Mouse (Mus musculus): ENCODE data around the gene Klhl40. TPM values are rescaled to one million over a fixed set of nuclear protein-coding genes. Genes with fewer than 3 reads are reported as not detected.

Gene Klhl40
- polyA plus RNA-seq, 1 experiment from 2014 or later, result 14.0 TPM

- H3K9me3 ChIP-seq, result no peaks in the 10 kb centered on the region
- WGBS, result under 1% methylated on average over 43 of the region's 43 CpGs
- H3K9ac ChIP-seq, result peak overlapping the region; percentile 87
Observed at GRCm38 (mm10) chr9:121760271-121761090, 16.9 kb upstream of the Klhl40 start.

DNA sequence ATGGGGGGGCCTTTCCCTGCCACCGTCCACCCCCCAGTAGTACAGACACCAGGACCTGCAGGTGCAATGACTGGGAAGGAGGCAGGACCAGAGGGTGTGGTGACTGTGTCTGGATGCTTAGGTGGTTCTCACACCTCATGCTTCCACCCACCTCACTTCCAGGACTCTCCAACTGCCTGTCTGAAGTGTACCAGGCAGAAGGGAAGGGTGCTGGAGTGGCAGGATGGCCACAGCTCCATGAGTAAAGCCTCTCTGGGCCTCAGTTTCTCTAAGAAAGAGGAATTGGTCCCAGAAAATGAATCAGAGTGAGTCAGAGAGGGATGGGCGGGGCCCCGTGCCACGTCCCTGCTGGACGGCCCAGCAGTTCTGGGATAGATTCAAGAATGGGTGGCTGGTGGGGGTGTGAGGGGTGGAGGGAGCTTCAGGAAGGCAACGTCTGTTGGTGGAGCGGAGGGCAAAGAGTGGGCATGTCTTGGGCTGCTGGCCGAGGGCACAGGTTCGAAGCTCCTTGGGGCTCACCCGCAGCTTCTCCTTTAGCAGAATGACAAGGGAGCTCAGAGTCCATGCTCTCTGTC, 16.2 kb upstream of the Klhl40 start:
- WGBS, result 55% methylated on average over 10 of the region's 10 CpGs
- Histone ChIP-seq H3K36me3 (peaks cover 49% of the 10 kb centered on the region), H3K4me2 (peak overlapping the region; percentile 85)

More at GRCm38 (mm10) chr9:121760271-121761090, 16.9 kb upstream of the Klhl40 start:
- Histone ChIP-seq H3K27ac (peak overlapping the region; percentile 95), H3K27me3 (no peaks in the 10 kb centered on the region), H3K36me3 (peaks cover 44% of the 10 kb centered on the region), H3K4me2 (peak overlapping the region; percentile 85), H3K4me3 (peak overlapping the region; percentile 71), H3K4me1 (peaks cover 72% of the 10 kb centered on the region)
- peak; percentile 68 for ATAC-seq (ENCODE audit: insufficient number of reproducible peaks, low FRiP score, low TSS enrichment, low read depth)

DNA sequence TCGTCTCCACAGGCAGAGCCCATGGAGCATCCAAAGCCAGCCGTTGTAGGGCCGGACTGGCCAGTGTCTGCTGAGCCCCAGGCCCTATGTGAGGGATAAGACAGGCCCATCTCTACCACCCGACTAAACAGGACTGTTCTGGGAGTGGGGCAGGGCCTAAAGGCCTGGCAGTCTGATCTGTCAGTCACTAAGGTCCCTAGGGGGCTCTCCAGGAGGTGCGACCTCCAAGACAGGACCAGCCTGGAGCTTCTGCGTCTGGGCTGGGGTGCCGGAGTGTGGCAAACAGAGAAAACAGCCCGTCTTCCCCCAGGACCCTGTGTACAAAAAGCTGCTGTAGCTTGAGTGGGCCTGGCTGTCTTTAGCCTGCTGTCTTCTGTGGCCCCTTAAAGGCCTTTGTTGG, 15.6 kb upstream of the Klhl40 start:
- H3K27me3 ChIP-seq, result no peaks in the 10 kb centered on the region
- H3K4me1 ChIP-seq, result peaks cover 75% of the 10 kb centered on the region
- 0 out of 2 replicates have a peak overlapping the region, but pooled peaks have one; percentile 85 for H3K4me2 ChIP-seq
- WGBS, result 68% methylated on average over 8 of the region's 8 CpGs
- peak overlapping the region; percentile 38; the same call in 1 of the 2 replicates for H3K27ac ChIP-seq
- H3K4me3 ChIP-seq, result peak overlapping the region; percentile 71; the same call in 1 of the 2 replicates
- no peak overlapping the region for H3K9ac ChIP-seq
- no peaks in the 10 kb centered on the region for H3K9me3 ChIP-seq
- peaks cover 53% of the 10 kb centered on the region for H3K36me3 ChIP-seq
- ATAC-seq (ENCODE audit: insufficient number of reproducible peaks, low FRiP score, low TSS enrichment, low read depth), result no peak

More for the DNA sequence above, 16.2 kb upstream of the Klhl40 start:
- Histone ChIP-seq H3K27me3 (no peaks in the 10 kb centered on the region), H3K4me1 (peaks cover 77% of the 10 kb centered on the region), H3K4me3 (peak overlapping the region; percentile 71), H3K9ac (peak overlapping the region; percentile 87), H3K9me3 (no peaks in the 10 kb centered on the region), H3K27ac (peak overlapping the region; percentile 95)
- no peak for ATAC-seq (ENCODE audit: insufficient number of reproducible peaks, low FRiP score, low TSS enrichment, low read depth)

- Histone ChIP-seq H3K4me1 (peaks cover 71% of the 10 kb centered on the region), H3K36me3 (peaks cover 56% of the 10 kb centered on the region), H3K9ac (no peak overlapping the region), H3K4me2 (no peak overlapping the region), H3K9me3 (no peaks in the 10 kb centered on the region), H3K4me3 (no peak overlapping the region), H3K27ac (no peak overlapping the region; the same call in 1 of the 2 replicates), H3K27me3 (no peaks in the 10 kb centered on the region)
- WGBS, result 84% methylated on average over 10 of the region's 10 CpGs
- ATAC-seq (ENCODE audit: insufficient number of reproducible peaks, low FRiP score, low TSS enrichment, low read depth), result no peak
Observed at GRCm38 (mm10) chr9:121762248-121762647, 15.2 kb upstream of the Klhl40 start.

- Histone ChIP-seq H3K4me1 (peaks cover 69% of the 10 kb centered on the region), H3K4me2 (no peak overlapping the region), H3K27ac (no peak overlapping the region), H3K27me3 (no peaks in the 10 kb centered on the region), H3K36me3 (peaks cover 61% of the 10 kb centered on the region), H3K9ac (no peak overlapping the region), H3K4me3 (no peak overlapping the region), H3K9me3 (no peaks in the 10 kb centered on the region)
- no peak for ATAC-seq (ENCODE audit: insufficient number of reproducible peaks, low FRiP score, low TSS enrichment, low read depth)
- WGBS, result 89% methylated on average over 25 of the region's 25 CpGs
Observed at GRCm38 (mm10) chr9:121762761-121763160, 14.6 kb upstream of the Klhl40 start.

DNA sequence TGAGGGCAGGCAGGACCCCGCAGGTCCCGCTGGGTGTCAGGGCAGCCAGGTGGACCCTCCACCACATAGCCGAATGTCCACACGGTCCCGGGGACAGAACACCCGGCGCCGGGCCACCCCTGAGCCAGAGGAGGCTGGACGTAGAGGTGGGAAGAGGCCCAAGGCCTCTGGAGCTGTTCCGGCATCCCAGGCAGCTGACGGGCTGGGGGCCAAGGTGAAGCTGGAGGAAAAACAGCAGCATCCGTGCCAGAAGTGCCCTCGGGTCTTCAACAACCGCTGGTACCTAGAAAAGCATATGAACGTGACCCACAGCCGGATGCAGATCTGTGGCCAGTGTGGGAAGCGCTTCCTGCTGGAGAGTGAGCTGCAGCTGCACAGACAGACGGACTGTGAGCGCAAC, 13.7 kb upstream of the Klhl40 start:
- peaks cover 63% of the 10 kb centered on the region for H3K4me1 ChIP-seq
- H3K4me3 ChIP-seq, result no peak overlapping the region
- H3K36me3 ChIP-seq, result peaks cover 70% of the 10 kb centered on the region
- no peaks in the 10 kb centered on the region for H3K27me3 ChIP-seq
- no peak overlapping the region for H3K4me2 ChIP-seq
- 80% methylated on average over 19 of the region's 19 CpGs for WGBS
- peak overlapping the region; percentile 13; the same call in 1 of the 2 replicates for H3K27ac ChIP-seq
- H3K9ac ChIP-seq, result no peak overlapping the region
- ATAC-seq (ENCODE audit: insufficient number of reproducible peaks, low FRiP score, low TSS enrichment, low read depth), result no peak
- H3K9me3 ChIP-seq, result no peaks in the 10 kb centered on the region

DNA sequence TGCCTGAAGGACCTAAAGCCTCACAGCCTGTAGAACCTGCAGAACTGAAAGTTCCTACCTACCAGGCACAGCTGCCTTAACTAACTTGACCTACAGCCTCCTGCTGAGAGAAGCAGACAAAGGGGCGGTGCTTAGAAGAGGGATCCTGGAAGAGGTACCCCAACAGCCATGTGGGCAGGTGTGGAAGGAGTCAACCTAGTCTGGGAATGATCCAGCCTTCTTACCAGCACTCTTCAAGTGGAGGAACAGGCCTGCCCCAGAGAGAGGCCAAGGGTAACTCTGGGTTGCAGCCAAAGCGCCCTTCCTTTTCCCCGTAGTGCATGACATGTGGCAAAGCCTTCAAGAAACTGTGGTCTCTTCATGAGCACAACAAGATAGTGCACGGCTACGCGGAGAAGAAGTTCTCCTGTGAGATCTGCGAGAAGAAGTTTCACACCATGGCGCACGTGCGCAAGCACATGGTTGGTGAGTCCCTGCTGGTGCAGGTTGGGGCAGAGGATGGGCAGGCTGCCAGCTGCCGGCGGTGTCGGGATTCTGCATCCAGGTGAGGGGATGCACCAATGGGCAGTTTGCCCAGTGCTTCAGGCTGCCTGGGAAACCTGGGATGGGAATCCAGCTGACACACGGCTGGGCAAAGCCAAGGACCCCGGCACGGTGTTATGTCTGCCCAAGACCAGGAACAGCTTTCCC, 12.1 kb upstream of the Klhl40 start:
- H3K4me1 ChIP-seq, result peaks cover 55% of the 10 kb centered on the region
- WGBS, result 86% methylated on average over 16 of the region's 16 CpGs
- no peak overlapping the region for H3K4me2 ChIP-seq
- H3K9ac ChIP-seq, result no peak overlapping the region
- no peaks in the 10 kb centered on the region for H3K9me3 ChIP-seq
- H3K36me3 ChIP-seq, result peaks cover 75% of the 10 kb centered on the region
- no peak overlapping the region for H3K4me3 ChIP-seq
- no peak for ATAC-seq (ENCODE audit: insufficient number of reproducible peaks, low FRiP score, low TSS enrichment, low read depth)
- H3K27me3 ChIP-seq, result no peaks in the 10 kb centered on the region
- no peak overlapping the region for H3K27ac ChIP-seq

DNA sequence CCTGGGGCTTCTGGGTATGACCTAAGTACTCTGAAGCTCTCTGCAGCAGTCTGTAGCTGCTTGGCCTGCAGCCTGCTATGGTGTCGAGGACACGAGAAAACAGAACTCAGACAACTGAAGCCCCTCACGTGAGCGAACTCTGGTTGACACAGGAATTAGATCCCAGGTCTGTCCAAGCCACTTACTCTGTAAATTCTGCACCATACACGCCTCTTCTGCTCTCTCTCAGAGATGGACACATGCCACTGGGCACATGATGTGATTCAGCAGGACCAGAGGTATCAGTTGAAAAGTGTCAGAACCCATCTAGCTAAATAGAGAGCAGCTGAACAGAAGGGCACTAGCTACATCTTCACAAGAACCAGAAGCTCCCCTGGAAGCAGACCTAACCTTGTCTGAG, 5.0 kb upstream of the Klhl40 start:
- no peaks in the 10 kb centered on the region for H3K9me3 ChIP-seq
- H3K4me1 ChIP-seq, result peaks cover 19% of the 10 kb centered on the region
- peaks cover 18% of the 10 kb centered on the region for H3K36me3 ChIP-seq
- no peak overlapping the region for H3K4me2 ChIP-seq
- no peak overlapping the region for H3K4me3 ChIP-seq
- no peak overlapping the region for H3K9ac ChIP-seq
- peaks cover 20% of the 10 kb centered on the region for H3K27me3 ChIP-seq
- H3K27ac ChIP-seq, result no peak overlapping the region
- ATAC-seq (ENCODE audit: insufficient number of reproducible peaks, low FRiP score, low TSS enrichment, low read depth), result no peak
- 63% methylated on average over 5 of the region's 5 CpGs for WGBS

DNA sequence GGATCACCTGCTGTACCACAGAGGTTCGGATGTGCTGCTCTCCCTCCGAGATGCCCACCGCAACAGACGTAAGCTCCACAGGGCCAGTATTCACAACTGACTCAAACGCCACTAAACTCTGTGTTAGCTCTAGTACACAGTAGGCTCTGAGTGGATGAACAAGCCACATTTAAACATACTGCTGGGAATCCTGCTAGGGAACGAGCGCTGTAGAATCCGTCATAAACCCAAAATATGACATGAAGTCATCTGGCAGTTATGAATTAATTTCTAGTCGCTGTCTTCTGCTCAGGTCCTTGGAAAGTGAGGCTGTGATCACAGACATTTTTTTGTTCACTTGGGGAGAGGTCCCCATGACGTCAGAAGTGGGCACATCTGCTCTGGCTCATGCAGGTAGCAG, 1.5 kb upstream of the Klhl40 start:
- no peak for ATAC-seq (ENCODE audit: insufficient number of reproducible peaks, low FRiP score, low TSS enrichment, low read depth)
- Histone ChIP-seq H3K4me2 (no peak overlapping the region), H3K27ac (no peak overlapping the region), H3K36me3 (no peaks in the 10 kb centered on the region), H3K27me3 (peaks cover 49% of the 10 kb centered on the region), H3K9me3 (no peaks in the 10 kb centered on the region), H3K9ac (no peak overlapping the region), H3K4me1 (peaks cover 23% of the 10 kb centered on the region), H3K4me3 (no peak overlapping the region)
- 74% methylated on average over 10 of the region's 10 CpGs for WGBS

GRCm38 (mm10) chr9:121776511-121776910, 896 bp upstream of the Klhl40 start:
- Histone ChIP-seq H3K27me3 (peaks cover 49% of the 10 kb centered on the region), H3K27ac (no peak overlapping the region), H3K4me1 (peaks cover 23% of the 10 kb centered on the region), H3K9ac (no peak overlapping the region), H3K9me3 (no peaks in the 10 kb centered on the region), H3K36me3 (no peaks in the 10 kb centered on the region), H3K4me3 (no peak overlapping the region), H3K4me2 (no peak overlapping the region)
- peak; percentile 3; the same call in 1 of the 2 replicates for ATAC-seq (ENCODE audit: insufficient number of reproducible peaks, low FRiP score, low TSS enrichment, low read depth)
- WGBS, result 58% methylated on average over 7 of the region's 7 CpGs

DNA sequence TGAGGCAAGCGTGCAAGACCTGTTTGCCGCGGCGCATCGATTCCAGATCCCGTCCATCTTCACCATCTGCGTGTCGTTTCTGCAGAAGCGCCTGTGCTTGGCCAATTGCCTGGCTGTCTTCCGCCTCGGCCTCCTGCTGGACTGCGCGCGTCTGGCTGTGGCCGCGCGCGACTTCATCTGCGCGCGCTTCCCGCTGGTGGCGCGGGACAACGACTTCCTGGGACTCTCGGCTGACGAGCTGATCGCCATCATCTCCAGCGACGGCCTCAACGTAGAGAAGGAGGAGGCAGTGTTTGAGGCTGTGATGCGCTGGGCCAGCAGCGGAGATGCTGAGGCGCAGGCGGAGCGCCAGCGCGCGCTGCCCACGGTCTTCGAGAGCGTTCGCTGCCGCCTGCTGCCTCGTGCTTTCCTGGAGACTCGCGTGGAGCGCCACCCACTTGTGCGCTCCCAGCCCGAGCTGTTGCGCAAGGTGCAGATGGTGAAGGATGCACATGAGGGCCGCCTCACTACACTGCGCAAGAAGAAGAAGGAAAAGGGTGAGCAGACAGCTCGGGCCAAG, 738 bp downstream of the Klhl40 start:
- H3K9ac ChIP-seq, result peak overlapping the region; percentile 5; the same call in 1 of the 2 replicates
- 14% methylated on average over 54 of the region's 54 CpGs for WGBS
- no peak for ATAC-seq (ENCODE audit: insufficient number of reproducible peaks, low FRiP score, low TSS enrichment, low read depth)

More for the DNA sequence above, 738 bp downstream of the Klhl40 start:
- peaks cover 23% of the 10 kb centered on the region for H3K4me1 ChIP-seq
- H3K4me2 ChIP-seq, result peak overlapping the region; percentile 64
- H3K27me3 ChIP-seq, result peaks cover 49% of the 10 kb centered on the region
- no peaks in the 10 kb centered on the region for H3K9me3 ChIP-seq
- H3K36me3 ChIP-seq, result no peaks in the 10 kb centered on the region
- H3K4me3 ChIP-seq, result peak overlapping the region; percentile 35
- H3K27ac ChIP-seq, result no peak overlapping the region; the same call in 1 of the 2 replicates
